ENCODE assay signal across 18 mouse cellular contexts in genomic region chr9:40766058-40766605, GRCm38 (mm10). TPM values are rescaled to one million over a fixed set of nuclear protein-coding genes. Genes with fewer than 3 reads are reported as not detected.
DNase-seq lines count a peak whose midpoint lies in the region; ATAC-seq and TF ChIP-seq lines count a peak whose summit lies in the region.
"Had no signal": no experiment of that assay in that cellular context is flagged by ENCODE, and none has a peak within 500 bp of the region (broad histone marks: within the 10 kb centered on the region; RNA-seq: fewer than 3 reads in every experiment).

No protein-coding gene starts in this region.

- no peak for TF ChIP-seq POLR2A in kidney, adult 2 months (IDR thresholded peaks at IDR 0.05; ENCODE audit: low read depth, low read length)

- peak; percentile 51 for DNase-seq in kidney, postnatal 10 days
- no peak for DNase-seq in kidney, adult 2 months
- peak; percentile 16 for DNase-seq in urinary bladder, postnatal 14 days (ENCODE audit: low spot score)
- DNase-seq in urinary bladder, postnatal 36 days (ENCODE audit: low spot score in 2 of 2): no peak
- no peak for DNase-seq in stomach, postnatal 0 days (ENCODE audit: low spot score)
- DNase-seq in right cerebral cortex, adult 2 months (ENCODE audit: low spot score in 2 of 2): no peak
- DNase-seq in urinary bladder, adult 18-20 months (ENCODE audit: low spot score in 2 of 2): no peak
- DNase-seq: cerebellum, adult 9-11 months; kidney, adult 9 months; liver, embryonic 13.5 days; thymus, postnatal 25 days had no signal

- 0 out of 2 replicates have a peak, but pooled peaks have one; percentile 13 for ATAC-seq in common myeloid progenitor, adult 5-6 weeks (replicated peaks; ENCODE audit: low read depth, poor library complexity, severe bottlenecking)
- 0 out of 2 replicates have a peak, but pooled peaks have one; percentile 5 for ATAC-seq in stomach, postnatal 0 days (ENCODE audit: low FRiP score, low TSS enrichment)
- ATAC-seq: forebrain, embryonic 14.5 days; midbrain, embryonic 15.5 days had no signal

- 65% methylated on average over 7 of the region's 7 CpGs for WGBS in kidney, adult 2 months
- 40% methylated on average over 7 of the region's 7 CpGs for WGBS in stomach, postnatal 0 days

- H3K9me3 ChIP-seq in stomach, postnatal 0 days (ENCODE audit: control insufficient read depth, low read length): no peaks in the 10 kb centered on the region
- H3K9me3 ChIP-seq: embryonic facial prominence, embryonic 12.5 days; hindbrain, embryonic 15.5 days; limb, embryonic 13.5 days; liver, embryonic 13.5 days; midbrain, embryonic 15.5 days had no signal

- no peak overlapping the region for H3K9ac ChIP-seq in stomach, postnatal 0 days (ENCODE audit: low read length)
- H3K9ac ChIP-seq: embryonic facial prominence, embryonic 12.5 days; hindbrain, embryonic 15.5 days; limb, embryonic 13.5 days; liver, embryonic 13.5 days; lung, embryonic 14.5 days; midbrain, embryonic 15.5 days had no signal

- no peak overlapping the region; the same call in 1 of the 2 replicates for H3K4me2 ChIP-seq in stomach, postnatal 0 days (replicated peaks; ENCODE audit: low read depth)
- H3K4me2 ChIP-seq: embryonic facial prominence, embryonic 12.5 days; hindbrain, embryonic 15.5 days; limb, embryonic 13.5 days; liver, embryonic 13.5 days; midbrain, embryonic 15.5 days had no signal

- no peak overlapping the region for H3K4me3 ChIP-seq in kidney, adult 2 months (ENCODE audit: insufficient read depth, low read depth, low read length)
- H3K4me3 ChIP-seq in stomach, postnatal 0 days (ENCODE audit: low read depth, low read length): no peak overlapping the region
- H3K4me3 ChIP-seq: embryonic facial prominence, embryonic 12.5 days; hindbrain, embryonic 15.5 days; limb, embryonic 13.5 days; liver, embryonic 13.5 days; midbrain, embryonic 15.5 days had no signal

- H3K36me3 ChIP-seq in kidney, adult 2 months (ENCODE audit: control insufficient read depth, insufficient read depth, low read length): no peaks in the 10 kb centered on the region
- H3K36me3 ChIP-seq in stomach, postnatal 0 days (ENCODE audit: control insufficient read depth, insufficient read depth, low read length): no peaks in the 10 kb centered on the region; the same call in 1 of the 2 replicates
- H3K36me3 ChIP-seq: liver, embryonic 13.5 days; midbrain, embryonic 15.5 days had no signal

- no peak for TF ChIP-seq EP300 in stomach, postnatal 0 days (optimal IDR thresholded peaks at IDR 0.05)

- H3K4me1 ChIP-seq in kidney, adult 2 months (ENCODE audit: control insufficient read depth, insufficient read depth, low read length): no peaks in the 10 kb centered on the region
- H3K4me1 ChIP-seq in stomach, postnatal 0 days (replicated peaks; ENCODE audit: control insufficient read depth, insufficient read depth): no peaks in the 10 kb centered on the region
- H3K4me1 ChIP-seq: embryonic facial prominence, embryonic 12.5 days; hindbrain, embryonic 15.5 days; limb, embryonic 13.5 days; liver, embryonic 13.5 days; midbrain, embryonic 15.5 days had no signal

- H3K27ac ChIP-seq in kidney, adult 2 months (ENCODE audit: insufficient read depth, low read depth, low read length): no peak overlapping the region
- H3K27ac ChIP-seq in stomach, postnatal 0 days (replicated peaks): 0 out of 2 replicates have a peak overlapping the region, but pooled peaks have one; percentile 30
- H3K27ac ChIP-seq: embryonic facial prominence, embryonic 12.5 days; hindbrain, embryonic 15.5 days; limb, embryonic 13.5 days; liver, embryonic 13.5 days; midbrain, embryonic 15.5 days had no signal

- TF ChIP-seq CTCF in kidney, adult 2 months (conservative IDR thresholded peaks at IDR 0.05; ENCODE audit: insufficient read depth, insufficient read length, low read depth, low read length): no peak
- TF ChIP-seq CTCF in stomach, postnatal 0 days (IDR thresholded peaks at IDR 0.05; ENCODE audit: low read depth): no peak

- no peaks in the 10 kb centered on the region for H3K27me3 ChIP-seq in kidney, adult 2 months (replicated peaks; ENCODE audit: control insufficient read depth, insufficient read depth, low read length)
- H3K27me3 ChIP-seq in stomach, postnatal 0 days (ENCODE audit: control insufficient read depth, insufficient read depth, low read length): no peaks in the 10 kb centered on the region
- H3K27me3 ChIP-seq: embryonic facial prominence, embryonic 12.5 days; hindbrain, embryonic 15.5 days; limb, embryonic 13.5 days; liver, embryonic 13.5 days; midbrain, embryonic 15.5 days had no signal

RNA-seq across cellular contexts. Expression of gene Hspa8, which starts 34.7 kb away (rescaled TPM):
- 3,384 and 3,621 TPM in 2 replicates for polyA plus RNA-seq in kidney, adult 2 months (2012; rRNA removed)
- total RNA-seq in common myeloid progenitor, adult 5-6 weeks (2017): 4,616 and 4,673 TPM in 2 replicates
- polyA plus RNA-seq in stomach, postnatal 0 days (2015; fragmentation: Nextera tagmentation; extraction: Ambion mirVana): 991 and 1,085 TPM in 2 replicates

Comparison
In these comparisons a context has a peak if more than half of its experiments do, and no peak if none do; other contexts are left out.
1. DNase-seq: peak in kidney, postnatal 10 days (single experiment) and urinary bladder, postnatal 14 days (single experiment); none in kidney, adult 2 months (single experiment), urinary bladder, postnatal 36 days (0 of 2), stomach, postnatal 0 days (single experiment), right cerebral cortex, adult 2 months (0 of 2) and urinary bladder, adult 18-20 months (0 of 2).